Mouse (Mus musculus): ENCODE measurements at regions not wholly inside any gene's neighbourhood (a gene's known extent, or its start where the extent isn't known, plus 50 kb on each side); places are given as distances from the start of the nearest gene placed in this dataset.

GRCm38 (mm10) chr7:40052255-40052654 lies 534.7 kb downstream of the Zfp619 start:
- no peak for DNase-seq (ENCODE audit: low spot score in 2 of 2)
- intact Hi-C loops (cut with DNase I): no loop called here

GRCm38 (mm10) chr7:40058836-40059235 lies 541.3 kb downstream of the Zfp619 start:
- DNase-seq (ENCODE audit: low spot score in 2 of 2): no peak
- intact Hi-C loops (cut with DNase I): no loop called here

GRCm38 (mm10) chr7:40064631-40065030 lies 547.1 kb downstream of the Zfp619 start:
- intact Hi-C loops (cut with DNase I): no loop called here
- no peak for DNase-seq (ENCODE audit: low spot score in 2 of 2)

- DNase-seq (ENCODE audit: low spot score in 2 of 2): no peak
- intact Hi-C loops (cut with DNase I): no loop called here
Measured at GRCm38 (mm10) chr7:40065526-40065925, 548.0 kb downstream of the Zfp619 start.

GRCm38 (mm10) chr7:40067378-40067777 lies 549.8 kb downstream of the Zfp619 start:
- intact Hi-C loops (cut with DNase I): no loop called here
- DNase-seq (ENCODE audit: low spot score in 2 of 2): no peak

GRCm38 (mm10) chr7:40071313-40071712 lies 553.7 kb downstream of the Zfp619 start:
- DNase-seq (ENCODE audit: low spot score in 2 of 2): no peak
- intact Hi-C loops (cut with DNase I): loop anchor here (10.0 kb wide), 2 partner anchors 357 to 833 kb away; no protein-coding TSS in a partner anchor

- peak; percentile 26 to 38 for DNase-seq (ENCODE audit: low spot score in 2 of 2)
Measured at GRCm38 (mm10) chr7:40072478-40072877, 554.9 kb downstream of the Zfp619 start.

GRCm38 (mm10) chr7:40086236-40086635 lies 568.7 kb downstream of the Zfp619 start:
- peak in 1 of 2 experiments; percentile 13 for DNase-seq (ENCODE audit: low spot score in 2 of 2)
- intact Hi-C loops (cut with DNase I): no loop called here

More at GRCm38 (mm10) chr7:40072478-40072877, 554.9 kb downstream of the Zfp619 start:
- intact Hi-C loops (cut with DNase I): loop anchor here (10.0 kb wide), 2 partner anchors 358 to 832 kb away; no protein-coding TSS in a partner anchor

GRCm38 (mm10) chr7:40097094-40097493 lies 579.5 kb downstream of the Zfp619 start:
- no peak for DNase-seq (ENCODE audit: low spot score in 2 of 2)
- intact Hi-C loops (cut with DNase I): no loop called here

- no peak for DNase-seq (ENCODE audit: low spot score in 2 of 2)
- intact Hi-C loops (cut with DNase I): no loop called here
Measured at GRCm38 (mm10) chr7:40103057-40103945, 585.7 kb downstream of the Zfp619 start.

- peak; percentile 8 to 17 for DNase-seq (ENCODE audit: low spot score in 2 of 2)
- intact Hi-C loops (cut with DNase I): no loop called here
Measured at GRCm38 (mm10) chr7:40142906-40143305, 625.3 kb downstream of the Zfp619 start.

GRCm38 (mm10) chr7:40144431-40144830 lies 626.9 kb downstream of the Zfp619 start:
- intact Hi-C loops (cut with DNase I): no loop called here

GRCm38 (mm10) chr7:40177570-40177969 lies 660.0 kb downstream of the Zfp619 start:
- intact Hi-C loops (cut with DNase I): no loop called here
- DNase-seq (ENCODE audit: low spot score in 2 of 2): no peak

More at GRCm38 (mm10) chr7:40144431-40144830, 626.9 kb downstream of the Zfp619 start:
- DNase-seq (ENCODE audit: low spot score in 2 of 2): no peak

- intact Hi-C loops (cut with DNase I): no loop called here
- DNase-seq (ENCODE audit: low spot score in 2 of 2): no peak
Measured at GRCm38 (mm10) chr7:40195366-40195765, 677.8 kb downstream of the Zfp619 start.

- intact Hi-C loops (cut with DNase I): loop anchor here (10.0 kb wide), 1 partner anchor 78 kb away; no protein-coding TSS in a partner anchor
- DNase-seq (ENCODE audit: low spot score in 2 of 2): peak; percentile 25 to 64
Measured at GRCm38 (mm10) chr7:40202615-40203014, 685.0 kb downstream of the Zfp619 start.

GRCm38 (mm10) chr7:40211956-40212355 lies 686.2 kb upstream of the Vstm2b start:
- DNase-seq (ENCODE audit: low spot score in 2 of 2): no peak
- intact Hi-C loops (cut with DNase I): no loop called here

- intact Hi-C loops (cut with DNase I): no loop called here
Measured at GRCm38 (mm10) chr7:40212576-40212975, 685.6 kb upstream of the Vstm2b start.

GRCm38 (mm10) chr7:40213646-40214045 lies 684.5 kb upstream of the Vstm2b start:
- DNase-seq (ENCODE audit: low spot score in 2 of 2): no peak
- intact Hi-C loops (cut with DNase I): no loop called here

More at GRCm38 (mm10) chr7:40212576-40212975, 685.6 kb upstream of the Vstm2b start:
- DNase-seq (ENCODE audit: low spot score in 2 of 2): no peak

- DNase-seq (ENCODE audit: low spot score in 2 of 2): no peak
- intact Hi-C loops (cut with DNase I): no loop called here
Measured at GRCm38 (mm10) chr7:40214395-40214794, 683.7 kb upstream of the Vstm2b start.

GRCm38 (mm10) chr7:40215271-40215670 lies 682.9 kb upstream of the Vstm2b start:
- intact Hi-C loops (cut with DNase I): no loop called here
- no peak for DNase-seq (ENCODE audit: low spot score in 2 of 2)

- intact Hi-C loops (cut with DNase I): no loop called here
- peak in 1 of 2 experiments; percentile 9 for DNase-seq (ENCODE audit: low spot score in 2 of 2)
Measured at GRCm38 (mm10) chr7:40220549-40220948, 677.6 kb upstream of the Vstm2b start.
